Mouse (Mus musculus) mesoderm, embryonic 11.5 days (tissue): Measurements from ENCODE around the gene Bfsp1.

Source experiments
- DNase-seq: peaks from one replicate; pipeline ENCODE4 v3.0.0-alpha.2; 2012; ENCODE audit warnings: low read depth, low spot score

The Bfsp1 gene

GRCm38 (mm10) chr2:143801097-143801496, 61.9 kb downstream of the Bfsp1 start:
- no peak for DNase-seq

- DNase-seq = no peak
Observed at GRCm38 (mm10) chr2:143796335-143797013, 66.5 kb downstream of the Bfsp1 start.

GRCm38 (mm10) chr2:143795858-143796257, 67.1 kb downstream of the Bfsp1 start:
- no peak for DNase-seq

- no peak for DNase-seq
Observed at GRCm38 (mm10) chr2:143789911-143790310, 73.1 kb downstream of the Bfsp1 start.

- no peak for DNase-seq
Observed at GRCm38 (mm10) chr2:143780310-143780709, 82.7 kb downstream of the Bfsp1 start.
